Comparison of ENCODE assay signal across 28 mouse cellular contexts in the genomic region with DNA sequence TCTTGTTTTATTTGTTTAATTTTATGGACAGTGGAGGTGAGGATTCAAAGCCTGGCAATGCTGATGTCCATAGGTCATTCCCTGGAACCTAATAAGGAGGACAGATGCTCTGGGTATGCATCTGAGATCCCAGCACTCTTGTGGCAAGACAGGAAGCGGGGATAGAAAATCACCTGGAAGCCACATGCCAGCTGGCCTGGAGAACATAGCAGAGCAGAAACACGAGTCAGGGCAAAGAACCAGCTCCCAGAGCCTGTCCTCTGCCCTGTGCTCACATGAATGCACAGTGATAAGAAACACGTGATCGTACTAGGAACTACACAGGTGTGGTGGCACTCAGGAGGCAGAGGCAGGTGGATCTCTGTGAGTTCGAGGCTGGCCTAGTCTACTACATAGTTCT.
"Had no signal": no experiment of that assay in that cellular context is flagged by ENCODE, and none has a peak within 500 bp of the region (broad histone marks: within the 10 kb centered on the region; RNA-seq: fewer than 3 reads in every experiment).

No protein-coding gene starts in this region.

- H3K4me2 ChIP-seq: embryonic facial prominence, embryonic 12.5 days; embryonic facial prominence, embryonic 13.5 days; embryonic facial prominence, embryonic 15.5 days; forebrain, embryonic 12.5 days; forebrain, embryonic 13.5 days; forebrain, embryonic 15.5 days had no signal

- ATAC-seq: forebrain, embryonic 13.5 days; forebrain, embryonic 14.5 days; forebrain, embryonic 15.5 days; forebrain, embryonic 16.5 days; forebrain, postnatal 0 days had no signal

- H3K9me3 ChIP-seq: embryonic facial prominence, embryonic 10.5 days; embryonic facial prominence, embryonic 12.5 days; embryonic facial prominence, embryonic 13.5 days; embryonic facial prominence, embryonic 15.5 days; forebrain, embryonic 10.5 days; forebrain, embryonic 12.5 days; forebrain, embryonic 13.5 days; forebrain, embryonic 15.5 days had no signal

- DNase-seq: cerebellum, adult 18-20 months; cerebellum, adult 2 months; cerebellum, adult 8-10 months; cerebellum, adult 9-10 months; cerebellum, adult 9-11 months; cerebellum, postnatal 10 days; cerebellum, postnatal 14 days; cerebellum, postnatal 25 days; cerebellum, postnatal 36 days; embryo, embryonic 11 days; forebrain, postnatal 0 days; gastrocnemius, adult 2 months; gastrocnemius, postnatal 10 days; gastrocnemius, postnatal 14 days; gastrocnemius, postnatal 25 days; gastrocnemius, postnatal 36 days; heart, adult 18-20 months had no signal

- H3K27me3 ChIP-seq: embryonic facial prominence, embryonic 12.5 days; embryonic facial prominence, embryonic 13.5 days; embryonic facial prominence, embryonic 15.5 days; forebrain, embryonic 12.5 days; forebrain, embryonic 13.5 days; forebrain, embryonic 15.5 days had no signal

- H3K9ac ChIP-seq: embryonic facial prominence, embryonic 12.5 days; embryonic facial prominence, embryonic 13.5 days; embryonic facial prominence, embryonic 15.5 days; forebrain, embryonic 12.5 days; forebrain, embryonic 13.5 days; forebrain, embryonic 15.5 days; forebrain, postnatal 0 days had no signal

- H3K4me1 ChIP-seq: embryonic facial prominence, embryonic 10.5 days; embryonic facial prominence, embryonic 12.5 days; embryonic facial prominence, embryonic 13.5 days; embryonic facial prominence, embryonic 15.5 days; forebrain, embryonic 10.5 days; forebrain, embryonic 12.5 days; forebrain, embryonic 13.5 days; forebrain, embryonic 15.5 days had no signal

- H3K27ac ChIP-seq: embryonic facial prominence, embryonic 10.5 days; embryonic facial prominence, embryonic 12.5 days; embryonic facial prominence, embryonic 13.5 days; embryonic facial prominence, embryonic 15.5 days; forebrain, embryonic 10.5 days; forebrain, embryonic 12.5 days; forebrain, embryonic 13.5 days; forebrain, embryonic 15.5 days; gastrocnemius, adult 2 months had no signal

- H3K4me3 ChIP-seq: embryonic facial prominence, embryonic 10.5 days; embryonic facial prominence, embryonic 12.5 days; embryonic facial prominence, embryonic 13.5 days; embryonic facial prominence, embryonic 15.5 days; erythroblast, embryonic 14.5 days; forebrain, embryonic 10.5 days; forebrain, embryonic 12.5 days; forebrain, embryonic 13.5 days; forebrain, embryonic 15.5 days; gastrocnemius, adult 2 months had no signal
